Mouse (Mus musculus): Measurements from ENCODE around the gene Gsto1.

The Gsto1 gene

GRCm38 (mm10) chr19:47857957-47858942 lies 3.5 kb downstream of the Gsto1 start:
- peak; percentile 77 for DNase-seq (ENCODE audit: inconsistent ontology term)

DNA sequence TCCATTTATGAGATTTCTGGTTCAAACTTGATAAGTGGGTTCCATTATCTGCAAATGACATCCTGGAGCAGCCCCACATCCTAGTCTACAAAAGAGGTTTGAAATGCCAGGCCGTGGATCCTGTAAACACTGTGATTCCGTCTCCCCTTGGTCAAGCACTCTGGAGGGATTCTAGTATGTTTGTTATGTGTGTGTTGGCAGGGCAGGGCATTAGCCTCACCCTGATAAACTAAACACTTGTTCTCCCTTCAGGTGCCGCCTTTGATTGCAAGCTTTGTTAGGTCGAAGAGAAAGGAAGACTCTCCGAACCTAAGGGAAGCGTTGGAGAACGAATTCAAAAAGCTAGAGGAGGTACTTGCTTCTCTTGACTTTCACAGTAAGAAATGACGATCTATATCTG lies 4.4 kb downstream of the Gsto1 start:
- no peak for DNase-seq (ENCODE audit: inconsistent ontology term)

DNA sequence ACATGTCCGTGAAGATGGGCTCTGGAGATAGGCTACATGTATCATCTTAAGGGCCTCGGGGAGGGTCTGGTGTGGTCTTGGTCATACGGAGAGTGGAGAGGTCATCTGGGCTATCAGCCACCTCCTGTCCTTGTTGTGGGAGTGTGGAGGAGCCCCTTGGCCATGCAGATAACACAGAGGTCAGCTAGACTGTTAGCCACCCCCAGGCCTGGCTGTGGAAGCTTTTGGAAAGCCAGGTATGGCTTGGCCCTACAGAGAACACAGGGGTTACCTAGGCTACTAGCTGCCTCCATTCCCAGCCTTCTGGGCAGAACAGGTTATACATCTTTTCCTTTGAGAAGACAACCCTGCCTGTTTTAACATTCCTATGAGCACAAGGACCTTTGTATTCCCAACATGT lies 7.8 kb downstream of the Gsto1 start:
- no peak for DNase-seq (ENCODE audit: inconsistent ontology term)

GRCm38 (mm10) chr19:47864051-47864450 lies 9.3 kb downstream of the Gsto1 start:
- DNase-seq (ENCODE audit: inconsistent ontology term): no peak

DNA sequence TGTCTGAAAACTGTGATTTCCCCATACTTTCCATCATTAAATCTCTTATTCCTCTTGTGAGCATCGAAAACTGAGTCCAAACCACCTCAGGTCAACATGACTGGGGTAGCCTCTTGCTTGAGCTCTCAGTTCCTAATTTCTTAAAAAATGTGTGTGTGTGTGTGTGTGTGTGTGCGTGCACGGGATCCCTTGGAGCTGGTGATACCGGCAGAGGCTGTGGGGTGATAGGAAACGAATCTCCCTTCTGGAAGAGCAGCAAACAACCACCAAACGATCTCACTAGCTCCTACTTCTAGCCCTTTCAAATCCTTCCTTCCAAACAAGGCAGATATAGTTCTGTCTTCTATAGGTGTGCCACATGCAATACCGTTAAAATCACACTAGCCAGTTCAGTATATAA lies 10.0 kb downstream of the Gsto1 start:
- DNase-seq (ENCODE audit: inconsistent ontology term): no peak

DNA sequence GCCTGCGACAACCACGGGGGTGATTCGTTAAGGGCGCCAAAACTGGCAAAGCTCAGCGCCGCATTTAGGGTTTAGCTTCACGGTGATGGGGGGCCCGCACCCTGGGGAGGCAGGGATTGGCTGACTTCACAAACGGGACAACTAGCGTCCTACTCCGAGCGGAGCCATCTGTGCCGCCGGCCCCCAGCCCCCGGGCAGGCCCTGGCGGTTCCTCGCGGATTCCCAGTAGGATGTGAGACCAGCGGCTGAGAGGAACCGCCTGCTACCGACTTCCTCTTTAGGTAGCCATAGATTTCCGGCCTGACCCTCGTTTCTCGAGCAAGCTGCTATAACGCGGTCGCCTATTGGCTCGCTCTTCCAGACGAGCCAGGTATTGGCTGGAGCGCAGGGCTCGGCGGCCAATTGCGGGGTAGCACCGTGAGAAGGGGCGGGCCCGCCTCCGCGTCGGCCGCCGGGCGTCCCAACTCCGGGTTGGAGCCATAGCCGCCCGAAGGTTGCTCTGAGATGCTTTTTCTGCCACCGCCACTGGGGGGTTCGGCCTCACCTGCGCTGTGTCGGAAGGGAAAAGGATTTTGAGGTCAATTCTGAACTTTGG lies 10.7 kb downstream of the Gsto1 start, which contains the start of gene Gsto2:
TSS of gene Gsto2 (plus strand) at position 182 of the 595 bp plus-strand sequence.
- DNase-seq (ENCODE audit: inconsistent ontology term): peak; percentile 95

DNA sequence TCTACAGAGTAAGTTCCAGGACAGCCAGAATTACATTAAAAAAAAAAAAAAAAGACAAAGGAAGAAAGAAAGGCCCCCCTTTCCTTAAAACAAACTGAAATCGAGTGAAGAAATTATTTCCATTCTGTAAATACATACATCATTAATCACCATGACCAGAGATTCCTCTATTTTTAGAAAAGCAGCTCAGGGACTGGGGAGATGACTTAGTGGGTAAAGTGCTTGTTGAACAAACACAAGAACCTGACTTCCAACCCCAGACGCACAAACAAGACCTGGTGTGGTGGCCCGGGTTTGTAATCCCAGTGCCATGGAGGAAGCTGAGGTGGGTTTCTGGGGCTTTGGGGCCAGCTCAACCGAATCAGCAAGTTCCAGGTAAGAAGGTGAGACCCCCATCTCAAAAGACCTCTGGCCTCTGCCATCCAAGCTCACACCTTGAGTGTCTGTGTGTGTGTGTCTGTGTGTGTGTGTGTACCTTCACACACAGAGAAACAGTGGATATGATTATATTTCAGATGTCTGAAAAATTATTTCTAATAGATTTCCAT lies 12.9 kb downstream of the Gsto1 start:
- no peak for DNase-seq (ENCODE audit: inconsistent ontology term)

GRCm38 (mm10) chr19:47868951-47869350 lies 14.2 kb downstream of the Gsto1 start:
- DNase-seq (ENCODE audit: inconsistent ontology term): no peak

DNA sequence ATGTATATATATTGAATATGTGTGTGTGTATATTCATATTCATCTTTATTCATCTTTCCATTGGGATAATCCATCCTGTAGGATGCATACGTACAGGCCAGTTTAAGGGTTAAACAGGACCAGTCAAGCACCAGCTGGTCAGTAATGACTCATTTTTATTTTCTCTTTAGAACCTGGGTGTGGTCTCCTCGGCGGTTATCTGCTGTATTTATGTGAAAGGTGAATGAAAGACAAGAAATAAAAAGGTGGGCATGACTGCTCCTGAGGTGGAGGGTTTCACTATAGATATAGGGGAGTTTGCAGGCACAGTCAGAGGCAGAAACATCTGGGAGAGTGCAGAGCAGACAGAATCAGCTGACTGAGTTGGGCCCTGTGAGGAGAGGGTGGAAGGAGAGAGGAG lies 14.7 kb downstream of the Gsto1 start:
- no peak for DNase-seq (ENCODE audit: inconsistent ontology term)

DNA sequence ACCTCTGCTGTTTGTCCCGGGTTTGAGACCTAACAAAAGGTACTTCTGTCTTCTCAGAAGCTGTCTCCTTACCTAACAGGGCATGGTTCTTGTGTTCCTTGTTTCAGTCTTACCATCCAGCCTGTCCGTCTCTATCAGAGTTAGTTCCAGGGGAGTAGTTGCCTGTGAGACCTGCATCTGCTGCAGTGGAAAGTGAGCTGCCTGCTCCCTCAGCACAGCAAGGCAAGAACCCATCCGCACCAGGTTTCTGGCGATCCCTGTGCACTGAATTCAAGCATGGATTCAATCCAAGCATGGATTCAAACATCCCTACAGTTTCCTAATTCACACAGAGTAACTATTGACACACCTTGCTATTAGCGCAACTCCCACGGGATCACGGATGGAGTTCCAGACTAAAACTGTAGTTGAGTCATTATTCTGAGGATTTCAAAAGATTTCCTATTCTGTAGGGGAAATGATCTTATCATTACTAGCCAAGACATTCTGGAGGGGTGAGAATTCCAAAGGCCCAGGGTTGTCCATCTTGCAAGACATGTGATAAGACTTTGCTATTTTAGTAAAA lies 15.4 kb downstream of the Gsto1 start:
- DNase-seq (ENCODE audit: inconsistent ontology term): no peak

DNA sequence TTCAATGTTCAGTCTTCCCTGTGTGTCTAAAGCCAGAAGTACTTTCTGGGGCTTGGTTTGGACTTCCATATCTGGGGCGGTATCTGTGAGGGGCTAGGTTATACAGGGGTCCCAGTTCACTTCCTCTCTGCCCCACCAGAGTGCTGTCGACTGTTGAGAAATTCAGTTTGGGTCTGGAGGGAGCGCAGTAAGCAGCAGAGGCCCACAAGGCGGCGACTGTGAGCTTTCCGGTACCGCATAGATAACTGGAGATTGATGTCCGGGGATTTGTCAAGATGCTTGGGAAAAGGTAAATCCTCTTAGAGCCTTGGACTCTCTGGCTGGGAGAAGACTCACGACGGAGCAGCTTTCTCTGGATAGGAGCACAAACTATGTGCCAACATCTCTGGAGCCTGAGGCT lies 16.7 kb downstream of the Gsto1 start:
- DNase-seq (ENCODE audit: inconsistent ontology term): no peak

- no peak for DNase-seq (ENCODE audit: inconsistent ontology term)
These were observed 21.5 kb downstream of the Gsto1 start for GRCm38 (mm10) chr19:47876252-47876651.

DNA sequence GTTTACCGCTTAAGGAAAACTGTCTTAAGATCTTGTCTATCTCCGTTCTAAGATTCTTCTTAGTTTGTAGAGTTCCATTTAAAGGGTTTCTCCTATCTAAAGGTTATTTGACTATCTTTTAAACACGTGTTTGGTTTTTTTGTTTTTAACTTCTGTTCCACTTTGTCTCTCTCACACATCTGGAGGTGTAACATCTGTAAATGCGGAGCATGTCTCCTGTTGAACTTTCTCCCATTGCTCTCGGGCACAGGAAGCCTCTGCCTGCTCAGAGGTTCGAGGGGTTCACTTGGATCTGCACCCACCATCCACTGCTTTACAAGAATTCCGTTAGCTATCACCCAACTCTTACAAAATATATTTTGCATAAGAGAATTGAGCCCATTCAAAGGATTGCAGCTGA lies 26.8 kb downstream of the Gsto1 start:
- DNase-seq (ENCODE audit: inconsistent ontology term): no peak

DNA sequence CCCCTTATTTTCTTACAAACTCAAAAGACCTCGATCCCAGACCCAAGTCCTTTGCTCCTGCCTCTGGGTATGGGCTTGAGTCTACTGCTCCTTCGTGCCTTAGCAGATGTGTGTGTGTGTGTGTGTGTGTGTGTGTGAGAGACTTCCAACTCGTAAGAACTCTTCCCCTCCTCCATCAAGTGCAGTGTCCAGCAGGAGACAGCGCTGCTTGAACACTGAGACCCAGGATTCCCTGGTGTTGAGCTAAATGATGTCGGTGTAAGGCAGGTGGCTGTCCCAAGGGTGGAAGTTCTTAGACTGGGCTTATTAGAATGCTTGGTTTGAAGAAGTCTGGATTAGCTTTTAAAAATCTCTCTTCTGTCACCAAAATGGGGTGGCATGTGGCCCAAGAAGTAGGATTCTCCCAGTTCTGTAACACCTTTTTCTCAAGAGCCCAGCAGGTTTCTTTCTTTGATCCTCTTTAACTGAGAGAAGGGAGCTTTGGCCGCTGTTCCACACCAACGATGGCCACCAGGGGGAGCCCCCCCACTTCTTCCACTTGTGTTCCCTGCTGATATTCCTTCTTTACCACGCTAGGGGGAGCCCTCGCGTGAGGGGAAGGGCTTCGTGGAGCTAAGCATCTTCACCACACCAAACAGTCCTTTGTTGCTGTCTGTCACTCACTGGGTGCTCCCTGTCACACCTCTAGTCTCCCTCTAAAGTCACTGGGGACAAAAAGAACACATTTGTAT lies 27.5 kb downstream of the Gsto1 start:
- peak; percentile 89 for DNase-seq (ENCODE audit: inconsistent ontology term)

DNA sequence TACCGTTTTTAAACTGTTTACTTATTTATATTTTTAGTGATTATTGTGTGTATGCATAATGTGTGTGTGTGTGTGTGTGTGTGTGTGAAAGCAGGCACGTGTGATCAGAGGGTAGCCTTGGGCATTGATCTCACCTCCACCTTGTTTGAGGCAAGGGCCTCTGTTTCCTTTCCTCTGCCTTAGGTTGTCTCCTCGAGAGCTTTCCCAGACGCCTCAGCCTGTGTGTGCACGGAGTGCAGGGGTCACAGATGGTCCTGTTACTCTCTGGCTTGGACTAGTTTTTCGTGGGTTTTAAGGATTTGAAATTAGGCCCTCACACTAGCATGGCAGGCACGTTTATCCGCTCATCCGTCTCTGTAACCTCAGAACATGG lies 28.1 kb downstream of the Gsto1 start:
- DNase-seq (ENCODE audit: inconsistent ontology term): no peak

DNA sequence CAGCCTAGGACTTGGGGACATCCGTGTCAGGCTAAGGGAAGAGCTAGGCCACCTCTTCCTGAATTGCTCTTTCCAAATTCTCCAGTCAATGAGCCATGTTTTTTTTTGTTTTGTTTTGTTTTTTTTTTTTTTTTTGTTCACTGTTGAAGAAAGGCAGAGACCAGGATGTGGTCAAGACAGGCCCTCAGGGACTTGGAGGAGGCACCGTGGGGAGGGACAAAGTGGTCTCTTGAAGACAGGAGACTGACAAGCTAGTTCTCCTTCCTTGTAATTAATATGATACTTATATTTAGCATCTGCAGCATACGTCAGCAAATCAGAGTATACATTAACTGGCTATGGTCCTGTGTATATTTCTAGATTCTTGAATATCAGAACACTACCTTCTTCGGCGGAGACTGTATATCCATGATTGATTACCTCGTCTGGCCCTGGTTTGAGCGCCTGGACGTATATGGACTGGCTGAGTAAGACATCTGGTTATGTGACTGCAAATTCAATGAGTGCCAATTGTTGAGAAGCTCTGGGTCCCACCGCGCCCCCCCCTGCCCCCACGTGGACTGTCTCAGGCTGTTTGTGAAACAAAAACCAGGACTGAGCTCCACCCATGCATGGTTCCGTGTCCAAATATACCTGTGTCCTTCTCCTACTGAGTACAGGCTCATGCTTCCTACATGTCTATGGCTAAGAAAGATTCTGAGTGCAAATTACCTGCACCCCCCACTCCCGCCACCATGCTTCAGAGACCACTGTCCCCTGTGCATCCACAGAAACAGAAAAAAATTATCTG lies 29.7 kb downstream of the Gsto1 start:
- DNase-seq (ENCODE audit: inconsistent ontology term): no peak

DNA sequence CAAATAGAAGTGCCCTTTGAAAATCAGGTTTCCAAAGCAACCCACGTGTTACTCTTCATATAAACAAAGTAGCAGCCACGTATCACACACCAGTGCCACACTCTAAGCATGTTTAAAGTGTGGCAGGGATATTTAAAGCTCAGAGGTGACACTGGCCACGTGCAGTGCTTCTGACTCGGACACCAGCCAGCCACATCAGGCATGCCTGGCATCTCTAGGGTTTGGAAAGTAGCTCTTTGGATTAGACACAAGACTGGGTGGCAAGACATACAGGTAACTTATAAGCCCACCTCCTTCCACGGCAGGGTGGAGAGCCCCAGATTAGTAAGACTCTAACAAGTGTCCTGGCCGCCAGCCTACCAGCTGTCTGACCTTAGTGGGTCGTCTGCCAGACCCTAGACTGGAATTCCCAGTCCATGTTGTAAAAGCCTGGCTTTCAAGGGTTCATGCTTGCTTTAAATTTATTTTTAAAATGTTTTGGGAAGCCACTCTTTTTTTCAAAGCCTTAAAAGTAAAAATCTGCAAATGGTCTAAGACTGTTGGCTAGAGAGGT lies 30.5 kb downstream of the Gsto1 start:
- DNase-seq (ENCODE audit: inconsistent ontology term): no peak

- DNase-seq (ENCODE audit: inconsistent ontology term): no peak
These were observed 31.1 kb downstream of the Gsto1 start for GRCm38 (mm10) chr19:47885886-47886285.

DNA sequence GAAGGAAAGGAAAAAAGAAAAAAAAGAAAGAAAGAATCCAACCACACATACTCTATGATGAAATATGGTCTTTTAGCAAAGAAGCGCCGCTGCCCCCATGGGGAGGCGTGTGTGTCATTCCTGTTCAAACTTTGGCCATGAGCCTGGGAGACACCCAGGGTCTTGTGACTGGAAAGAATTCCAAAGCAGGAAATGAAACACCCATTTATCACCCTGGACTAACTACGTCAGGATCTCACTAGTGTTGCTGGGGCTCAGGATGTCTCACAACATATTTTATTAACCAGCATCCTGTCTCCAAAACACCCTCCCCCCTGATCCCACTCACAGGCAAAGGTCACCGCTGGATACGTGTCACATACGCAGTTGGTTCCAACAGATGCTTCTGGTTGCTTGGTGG lies 31.8 kb downstream of the Gsto1 start:
- peak; percentile 50 for DNase-seq (ENCODE audit: inconsistent ontology term)

- no peak for DNase-seq (ENCODE audit: inconsistent ontology term)
These were observed 32.6 kb downstream of the Gsto1 start for GRCm38 (mm10) chr19:47887417-47887816.

DNA sequence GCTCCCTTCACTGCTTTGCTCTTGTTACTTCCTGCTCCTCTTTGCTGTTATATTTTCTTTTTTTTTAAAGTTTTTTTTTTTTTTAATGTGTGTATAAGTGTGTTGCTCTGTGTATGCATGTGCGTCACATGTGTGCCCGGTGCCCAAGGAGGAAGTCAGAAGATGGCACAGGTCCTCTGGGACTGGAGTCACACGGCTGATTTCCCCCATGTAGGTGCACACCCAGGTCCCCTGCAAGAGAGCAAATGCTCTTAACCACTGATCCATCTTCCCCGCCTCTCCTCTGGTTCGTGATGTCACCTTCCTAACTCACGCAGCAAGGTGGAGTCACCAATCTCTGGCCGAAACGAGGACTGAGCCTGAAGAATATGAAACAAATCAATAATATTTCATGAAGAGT lies 33.3 kb downstream of the Gsto1 start:
- no peak for DNase-seq (ENCODE audit: inconsistent ontology term)

All from Muller cell, postnatal 12 days (primary cell).